Mouse (Mus musculus): ENCODE measurements around the gene Slc4a1. TPM values are rescaled to one million over a fixed set of nuclear protein-coding genes. Genes with fewer than 3 reads are reported as not detected.

The Slc4a1 gene
- polyA plus RNA-seq, 1 experiment from 2014 or later: 1,073 TPM

DNA sequence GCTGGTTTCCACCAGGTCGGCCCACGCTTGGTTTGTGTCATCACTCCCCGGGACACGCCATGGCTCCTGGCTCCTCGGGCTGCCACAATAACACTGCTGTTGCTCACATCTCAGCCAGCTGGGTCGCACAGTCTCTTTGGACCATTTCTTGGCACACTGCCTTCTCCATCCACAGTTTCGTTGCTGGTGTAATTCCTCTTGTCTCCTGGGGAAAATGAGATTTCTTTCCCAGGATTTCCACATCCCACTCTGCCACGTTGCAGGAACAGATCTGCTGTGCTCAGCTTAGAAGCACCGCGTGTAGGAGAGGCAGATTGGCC lies 45.4 kb downstream of the Slc4a1 start:
- WGBS (ENCODE audit: insufficient replicate concordance): 39% methylated on average over 10 of the region's 10 CpGs
- Histone ChIP-seq H3K9ac (peak overlapping the region; percentile 100), H3K9me3 (replicated peaks) (no peaks in the 10 kb centered on the region), H3K27ac (replicated peaks) (peak overlapping the region; percentile 97), H3K4me1 (replicated peaks) (peaks cover 28% of the 10 kb centered on the region), H3K27me3 (peaks cover 34% of the 10 kb centered on the region), H3K4me3 (replicated peaks) (peak overlapping the region; percentile 99), H3K4me2 (peak overlapping the region; percentile 99), H3K36me3 (replicated peaks) (peaks cover 3% of the 10 kb centered on the region)
- ATAC-seq (ENCODE audit: insufficient read depth): no peak

DNA sequence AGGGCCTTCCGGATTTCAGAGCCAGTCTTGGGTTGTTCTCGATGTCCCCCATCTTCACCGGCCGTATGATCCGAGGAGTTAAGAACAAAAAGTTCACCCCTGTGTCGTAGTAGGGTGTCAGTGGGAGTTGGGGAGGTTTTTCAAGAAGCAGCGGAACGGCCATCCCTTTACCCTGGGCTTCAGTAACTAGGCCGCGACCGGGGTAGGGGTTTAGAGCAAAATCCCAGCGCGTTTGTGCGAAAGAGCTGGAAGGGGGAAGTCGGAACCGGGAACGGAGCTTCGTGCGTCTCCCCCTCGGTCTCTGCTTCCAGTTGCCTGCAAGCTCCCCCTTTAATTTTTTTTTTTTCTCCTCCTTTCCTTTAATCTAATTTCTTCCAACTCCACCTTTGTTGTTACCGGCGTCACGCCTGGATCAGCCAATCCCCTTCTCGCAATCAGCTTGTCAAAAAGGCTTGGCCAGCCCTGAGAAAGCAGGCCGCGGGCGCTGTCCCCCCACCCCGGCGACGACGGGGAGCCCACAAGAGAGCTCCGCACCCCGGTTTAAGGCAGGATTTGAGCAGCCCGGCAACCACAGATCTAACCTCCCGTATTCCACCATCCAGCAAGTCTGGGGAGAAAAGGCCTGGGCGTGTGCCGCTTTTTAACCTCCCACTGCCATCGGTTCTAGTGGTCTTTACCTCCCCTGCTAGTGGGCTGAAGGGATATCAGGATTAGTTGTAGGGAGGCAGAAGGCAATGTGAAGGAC lies 45.9 kb downstream of the Slc4a1 start:
- Histone ChIP-seq H3K27me3 (peaks cover 34% of the 10 kb centered on the region), H3K4me3 (replicated peaks) (peak overlapping the region; percentile 99)
- ATAC-seq (ENCODE audit: insufficient read depth): no peak

DNA sequence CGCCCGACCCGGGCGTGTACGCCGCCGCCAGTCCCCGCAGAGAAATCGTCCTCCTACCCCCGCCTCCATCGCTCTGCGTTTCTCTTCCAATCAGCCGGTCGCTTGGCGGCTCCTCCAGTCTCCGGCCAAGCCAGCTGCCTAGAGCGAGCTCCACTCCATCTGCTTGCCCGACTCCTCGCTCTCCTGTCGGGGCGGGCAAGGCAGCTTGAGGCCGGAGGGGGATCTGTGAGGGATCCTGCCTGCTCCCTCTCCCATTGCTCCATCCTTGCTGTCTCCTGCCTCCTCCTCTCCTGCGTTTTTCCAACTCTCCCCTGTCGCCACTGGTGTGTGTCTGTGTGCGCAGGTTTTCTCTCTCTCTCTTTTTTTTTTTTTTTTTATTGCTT lies 46.6 kb downstream of the Slc4a1 start, which contains the start of gene Ubtf:
Ubtf (minus strand) TSS at position 333 of the 383 bp plus-strand sequence.
- WGBS (ENCODE audit: insufficient replicate concordance): under 1% methylated on average over 25 of the region's 25 CpGs
- Histone ChIP-seq H3K27me3 (peaks cover 28% of the 10 kb centered on the region), H3K4me3 (replicated peaks) (peak within 1 kb of the TSS; percentile 99), H3K27ac (replicated peaks) (peak within 1 kb of the TSS; percentile 97), H3K4me2 (peak within 1 kb of the TSS; percentile 99), H3K9ac (peak within 1 kb of the TSS; percentile 100), H3K9me3 (replicated peaks) (no peaks in the 10 kb centered on the region), H3K4me1 (replicated peaks) (peaks cover 40% of the 10 kb centered on the region), H3K36me3 (replicated peaks) (peaks cover 15% of the 10 kb centered on the region)
- peak; percentile 11 for ATAC-seq (ENCODE audit: insufficient read depth)

More for the DNA sequence above, 45.9 kb downstream of the Slc4a1 start:
- whole genome bisulfite sequencing (ENCODE audit: insufficient replicate concordance): 1% methylated on average over 38 of the region's 38 CpGs
- Histone ChIP-seq H3K27ac (replicated peaks) (peak overlapping the region; percentile 97), H3K9me3 (replicated peaks) (no peaks in the 10 kb centered on the region), H3K9ac (peak overlapping the region; percentile 100), H3K36me3 (replicated peaks) (peaks cover 8% of the 10 kb centered on the region), H3K4me1 (replicated peaks) (peaks cover 33% of the 10 kb centered on the region), H3K4me2 (peak overlapping the region; percentile 99)

GRCm38 (mm10) chr11:102318576-102319409 lies 47.2 kb downstream of the Slc4a1 start:
- Histone ChIP-seq H3K4me2 (peak overlapping the region; percentile 99), H3K27ac (replicated peaks) (peak overlapping the region; percentile 97), H3K4me3 (replicated peaks) (peak overlapping the region; percentile 99), H3K4me1 (replicated peaks) (peaks cover 43% of the 10 kb centered on the region), H3K9me3 (replicated peaks) (no peaks in the 10 kb centered on the region), H3K9ac (peak overlapping the region; percentile 100), H3K27me3 (peaks cover 24% of the 10 kb centered on the region), H3K36me3 (replicated peaks) (peaks cover 22% of the 10 kb centered on the region)
- WGBS (ENCODE audit: insufficient replicate concordance): under 1% methylated on average over 74 of the region's 84 CpGs
- peak; percentile 40 for ATAC-seq (ENCODE audit: insufficient read depth)

GRCm38 (mm10) chr11:102317901-102318575 lies 48.0 kb downstream of the Slc4a1 start:
- H3K36me3 ChIP-seq (replicated peaks): peaks cover 29% of the 10 kb centered on the region
- under 1% methylated on average over 72 of the region's 77 CpGs for WGBS (ENCODE audit: insufficient replicate concordance)
- H3K27ac ChIP-seq (replicated peaks): peak overlapping the region; percentile 97
- H3K4me1 ChIP-seq (replicated peaks): peaks cover 45% of the 10 kb centered on the region
- H3K9ac ChIP-seq: peak overlapping the region; percentile 100
- H3K9me3 ChIP-seq (replicated peaks): no peaks in the 10 kb centered on the region
- H3K4me3 ChIP-seq (replicated peaks): peak overlapping the region; percentile 99
- H3K27me3 ChIP-seq: peaks cover 17% of the 10 kb centered on the region
- peak; percentile 53 for ATAC-seq (ENCODE audit: insufficient read depth)
- H3K4me2 ChIP-seq: peak overlapping the region; percentile 99

GRCm38 (mm10) chr11:102317298-102317900 lies 48.6 kb downstream of the Slc4a1 start:
- Histone ChIP-seq H3K4me3 (replicated peaks) (peak overlapping the region; percentile 99), H3K36me3 (replicated peaks) (peaks cover 35% of the 10 kb centered on the region), H3K27ac (replicated peaks) (peak overlapping the region; percentile 97), H3K4me2 (peak overlapping the region; percentile 99), H3K4me1 (replicated peaks) (peaks cover 52% of the 10 kb centered on the region), H3K9me3 (replicated peaks) (no peaks in the 10 kb centered on the region), H3K27me3 (peaks cover 14% of the 10 kb centered on the region), H3K9ac (peak overlapping the region; percentile 100)
- ATAC-seq (ENCODE audit: insufficient read depth): peak; percentile 27
- WGBS (ENCODE audit: insufficient replicate concordance): under 1% methylated on average over 80 of the region's 87 CpGs

DNA sequence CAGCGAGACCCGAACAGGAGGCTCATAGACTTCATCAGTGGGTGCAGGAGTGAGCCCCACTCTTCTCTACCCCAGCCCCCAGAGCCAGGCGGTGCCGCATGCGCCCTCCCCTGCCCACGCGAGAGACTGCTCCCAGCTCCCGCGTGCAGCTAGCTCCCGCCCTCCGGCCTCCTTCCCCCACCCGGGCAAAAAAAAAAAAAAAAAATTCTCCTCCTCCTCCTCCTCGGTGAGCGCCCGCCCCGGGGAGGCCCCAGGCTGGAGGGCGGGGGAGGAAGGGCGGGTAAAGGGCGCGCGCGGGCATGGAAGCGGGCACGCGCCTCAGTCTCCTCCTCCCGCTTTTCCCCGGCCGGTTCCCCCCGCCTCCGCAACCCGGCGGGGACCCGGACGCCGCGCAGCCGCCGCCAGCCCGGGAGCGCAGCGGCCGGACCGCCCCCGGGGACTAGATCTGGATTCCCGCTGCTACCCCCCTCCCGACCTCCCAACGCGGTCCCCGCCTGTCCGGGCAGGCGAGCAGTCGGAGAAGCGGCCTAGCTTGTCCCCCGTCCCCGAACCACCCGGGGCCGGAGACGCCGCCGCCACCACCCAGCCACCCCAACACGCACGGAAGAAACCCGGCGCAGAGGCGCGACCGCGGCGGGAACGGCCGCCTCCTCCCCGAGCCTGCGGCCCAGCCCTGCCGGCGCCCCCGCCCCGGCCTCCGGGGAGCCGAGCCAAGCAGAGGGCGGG lies 49.3 kb downstream of the Slc4a1 start:
- H3K4me1 ChIP-seq (replicated peaks): peaks cover 58% of the 10 kb centered on the region
- peak overlapping the region; percentile 99 for H3K4me3 ChIP-seq (replicated peaks)
- peak overlapping the region; percentile 100 for H3K9ac ChIP-seq
- peak overlapping the region; percentile 99 for H3K4me2 ChIP-seq
- H3K27ac ChIP-seq (replicated peaks): peak overlapping the region; percentile 97
- H3K36me3 ChIP-seq (replicated peaks): peaks cover 42% of the 10 kb centered on the region
- ATAC-seq (ENCODE audit: insufficient read depth): peak; percentile 71
- H3K9me3 ChIP-seq (replicated peaks): no peaks in the 10 kb centered on the region
- peaks cover 8% of the 10 kb centered on the region for H3K27me3 ChIP-seq
- under 1% methylated on average over 76 of the region's 80 CpGs for WGBS (ENCODE audit: insufficient replicate concordance)

DNA sequence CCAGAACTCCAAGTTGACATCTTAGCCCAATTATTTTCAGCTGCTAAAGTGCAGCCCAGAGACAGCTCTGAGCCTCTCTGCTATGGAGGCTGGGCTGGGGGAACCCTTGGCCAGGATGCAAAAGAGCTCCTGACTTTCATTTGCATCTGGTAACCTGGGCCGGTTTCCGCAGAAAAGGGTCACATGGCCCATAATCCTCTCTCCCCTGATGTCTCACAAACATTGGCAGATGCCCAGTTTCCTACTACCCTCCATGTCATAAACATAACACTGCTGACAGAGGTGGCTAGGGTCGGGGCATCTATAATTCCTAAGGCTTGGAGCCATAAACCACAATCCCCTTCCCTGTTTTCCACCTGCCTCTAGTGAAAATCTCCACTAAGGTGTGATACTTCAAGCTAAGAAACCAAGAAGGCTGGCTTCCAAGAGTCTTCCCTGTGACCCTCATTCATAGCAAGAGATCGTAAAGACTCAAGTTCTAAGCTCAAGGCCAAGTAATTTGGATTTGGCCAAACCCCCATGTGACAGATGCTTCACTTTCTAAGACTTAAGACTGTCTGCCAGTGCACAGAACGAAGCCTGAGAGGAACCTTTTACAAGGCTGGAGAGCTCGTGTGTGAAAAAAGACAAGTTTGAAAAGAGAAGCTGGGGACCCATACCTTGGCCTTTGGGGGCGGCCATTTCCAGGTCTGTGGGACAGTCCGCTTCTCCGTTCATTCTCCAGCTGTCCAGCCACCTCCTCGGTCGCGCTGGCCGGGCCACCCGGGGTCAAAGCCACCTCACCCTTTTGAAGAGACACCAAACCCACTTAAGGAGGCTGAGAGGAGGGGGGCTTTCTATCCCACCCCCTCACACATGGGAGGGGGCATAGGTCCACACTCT lies 50.1 kb downstream of the Slc4a1 start:
- H3K36me3 ChIP-seq (replicated peaks): peaks cover 50% of the 10 kb centered on the region
- no peaks in the 10 kb centered on the region for H3K9me3 ChIP-seq (replicated peaks)
- peak overlapping the region; percentile 99 for H3K4me2 ChIP-seq
- H3K27ac ChIP-seq (replicated peaks): peak overlapping the region; percentile 82
- peak overlapping the region; percentile 100 for H3K9ac ChIP-seq
- H3K4me3 ChIP-seq (replicated peaks): peak overlapping the region; percentile 99
- WGBS (ENCODE audit: insufficient replicate concordance): 9% methylated on average over 14 of the region's 14 CpGs
- peaks cover 6% of the 10 kb centered on the region for H3K27me3 ChIP-seq
- peaks cover 63% of the 10 kb centered on the region for H3K4me1 ChIP-seq (replicated peaks)
- ATAC-seq (ENCODE audit: insufficient read depth): no peak

DNA sequence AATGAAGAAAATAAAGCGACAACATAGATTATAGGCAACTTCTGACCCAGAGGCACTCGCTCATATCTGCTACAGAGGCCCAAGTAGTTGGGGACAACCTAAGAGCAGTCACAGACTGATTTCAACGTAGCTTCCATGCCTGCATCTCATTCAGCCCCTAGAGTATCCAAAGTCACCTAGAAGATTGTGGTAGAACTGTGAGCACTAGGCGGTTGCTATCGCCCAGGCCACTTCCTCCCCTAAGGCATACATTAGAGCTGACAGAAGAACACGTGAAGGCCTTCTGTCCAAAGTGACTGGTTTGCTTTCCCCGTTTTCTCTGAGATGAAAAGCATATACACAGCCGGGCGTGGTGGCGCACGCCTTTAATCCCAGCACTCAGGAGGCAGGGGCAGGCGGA lies 51.7 kb downstream of the Slc4a1 start:
- Histone ChIP-seq H3K4me2 (no peak overlapping the region), H3K9ac (no peak overlapping the region), H3K27me3 (no peaks in the 10 kb centered on the region), H3K4me3 (replicated peaks) (no peak overlapping the region), H3K27ac (replicated peaks) (no peak overlapping the region), H3K36me3 (replicated peaks) (peaks cover 66% of the 10 kb centered on the region), H3K9me3 (replicated peaks) (no peaks in the 10 kb centered on the region), H3K4me1 (replicated peaks) (peaks cover 63% of the 10 kb centered on the region)
- 73% methylated on average over 12 of the region's 12 CpGs for WGBS (ENCODE audit: insufficient replicate concordance)
- no peak for ATAC-seq (ENCODE audit: insufficient read depth)

Data from liver, embryonic 15.5 days (tissue).